Mouse (Mus musculus) right cerebral cortex, postnatal 4 days (tissue): Measurements from ENCODE around the gene Bpi.

Experiments
- DNase-seq: peaks from one replicate; pipeline ENCODE4 v3.0.0-alpha.2; 2022

The Bpi gene

DNA sequence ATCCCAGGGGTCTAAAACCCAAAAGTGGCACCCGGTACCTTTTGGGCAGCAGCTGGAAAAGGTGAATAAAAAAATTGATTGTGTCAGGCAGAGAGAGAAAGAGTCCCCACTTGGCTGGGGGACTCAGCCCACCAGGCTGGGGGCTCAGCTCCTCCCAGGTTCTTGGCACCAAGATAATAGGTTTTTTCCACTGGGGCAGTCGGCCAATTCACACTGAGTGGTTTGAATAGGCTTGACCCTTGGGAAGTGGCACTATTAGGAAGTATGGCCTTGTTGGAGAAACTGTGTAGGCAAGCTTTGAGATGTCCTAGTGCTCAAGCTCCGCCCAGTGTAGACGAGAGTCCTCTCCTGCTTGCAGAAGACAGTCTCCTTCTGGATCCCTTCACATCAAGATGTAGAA lies 41.8 kb downstream of the Bpi start:
- DNase-seq: peak; percentile 31

DNA sequence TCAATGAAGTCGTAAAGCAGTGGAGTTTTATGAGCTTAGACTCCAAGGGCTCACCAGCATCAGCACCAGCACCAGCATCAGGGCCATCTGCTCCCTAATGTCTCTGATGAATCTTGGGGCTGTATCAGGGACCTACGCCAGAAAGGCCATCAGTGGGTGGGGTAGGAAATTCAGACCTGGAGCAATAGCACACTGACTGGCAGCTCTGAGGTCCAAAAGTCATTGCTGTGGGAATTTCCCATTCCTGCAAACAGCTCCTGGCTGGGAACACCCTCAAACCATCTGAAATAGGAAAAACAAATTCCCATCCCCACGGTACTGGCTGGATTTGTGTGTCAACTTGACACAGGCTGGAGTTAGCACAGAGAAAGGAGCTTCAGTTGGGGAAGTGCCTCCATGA lies 44.9 kb downstream of the Bpi start:
- DNase-seq: no peak

- DNase-seq: no peak
These were observed 48.2 kb downstream of the Bpi start, which contains the start of gene Lbp for GRCm38 (mm10) chr2:158305948-158306695. Gene Lbp, plus strand, starts transcription at chr2:158306493.

DNA sequence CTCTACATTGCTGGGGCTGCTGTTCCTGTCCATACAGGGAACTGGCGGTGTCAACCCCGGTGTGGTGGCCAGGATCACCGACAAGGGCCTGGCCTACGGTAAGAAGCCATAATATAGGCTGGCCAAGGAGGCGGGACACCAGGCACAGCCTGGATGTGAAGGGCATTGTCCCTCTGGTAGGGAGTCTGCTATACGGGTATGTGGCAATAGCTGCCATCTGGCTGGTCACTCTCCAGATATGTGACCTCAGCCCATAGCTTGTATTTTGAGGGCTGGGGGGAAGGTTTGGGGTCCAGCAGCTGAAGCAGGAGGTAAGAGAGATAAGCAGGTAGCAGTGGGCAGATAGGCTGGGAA lies 48.8 kb downstream of the Bpi start:
- DNase-seq: no peak

DNA sequence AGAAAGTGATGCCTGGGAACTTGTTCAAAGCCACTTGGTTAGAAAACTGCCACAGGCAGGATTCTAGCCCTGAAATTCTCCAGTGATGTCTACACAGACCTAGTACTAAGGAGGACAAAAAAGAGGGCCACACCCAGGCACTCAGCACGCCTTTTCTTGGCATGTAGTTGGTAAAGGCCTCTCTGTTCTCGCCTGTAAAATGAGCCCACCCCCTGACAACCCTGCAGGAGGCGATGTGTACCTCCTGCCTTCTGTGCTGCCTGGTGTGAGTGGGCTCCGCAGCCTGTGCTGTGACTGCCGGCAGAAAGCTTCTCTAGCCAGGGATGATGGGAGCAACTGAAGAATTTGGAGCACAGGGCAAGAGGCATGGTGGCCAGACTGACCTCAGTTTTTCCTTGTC lies 50.4 kb downstream of the Bpi start:
- no peak for DNase-seq

DNA sequence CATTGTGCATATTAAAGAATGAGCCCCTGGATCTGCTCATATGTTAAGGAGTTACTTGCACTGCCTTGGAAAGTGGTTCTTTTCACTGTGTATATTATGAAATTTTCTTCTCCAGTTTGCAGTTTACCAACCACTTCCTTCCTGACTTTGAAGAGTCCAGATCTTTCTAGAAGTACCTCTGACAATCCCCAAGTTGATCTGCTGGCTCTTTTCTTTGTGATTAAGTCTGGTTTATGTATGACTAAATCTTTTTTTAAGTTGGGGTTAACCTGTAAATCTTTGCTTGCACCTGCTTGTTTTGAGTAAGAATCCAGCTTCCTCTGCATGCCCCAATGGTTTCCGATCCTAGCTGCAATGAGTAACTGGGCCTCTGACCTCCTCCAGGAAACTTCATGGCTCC lies 55.2 kb downstream of the Bpi start:
- no peak for DNase-seq

- no peak for DNase-seq
These were observed 58.5 kb downstream of the Bpi start for GRCm38 (mm10) chr2:158316371-158316770.

- DNase-seq: peak; percentile 70
These were observed 59.1 kb downstream of the Bpi start for GRCm38 (mm10) chr2:158317026-158317425.

DNA sequence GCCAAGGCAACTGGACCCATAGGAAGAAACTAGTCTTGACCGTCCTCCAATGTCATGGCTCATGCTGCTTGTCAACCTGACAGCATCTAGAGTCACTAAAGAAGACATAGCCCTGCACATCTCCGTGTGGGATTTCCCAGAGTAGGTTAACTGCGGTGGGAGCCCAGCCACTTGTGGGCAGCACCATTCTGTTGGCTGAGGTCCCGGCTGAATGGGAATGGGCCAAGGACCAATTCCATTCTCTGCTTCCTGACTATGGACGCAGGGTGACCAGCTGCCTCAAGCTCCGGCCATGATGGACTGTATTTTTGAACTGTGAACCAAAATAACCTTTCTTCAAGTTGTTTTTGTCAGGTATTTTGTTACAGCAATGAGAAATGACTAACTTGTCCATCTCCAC lies 63.7 kb downstream of the Bpi start:
- no peak for DNase-seq

- no peak for DNase-seq
These were observed 65.0 kb downstream of the Bpi start for GRCm38 (mm10) chr2:158322845-158323244.

- DNase-seq: no peak
These were observed 66.8 kb downstream of the Bpi start for GRCm38 (mm10) chr2:158324531-158325190.

GRCm38 (mm10) chr2:158325609-158326008 lies 67.7 kb downstream of the Bpi start:
- no peak for DNase-seq
